Mouse (Mus musculus) layer of hippocampus, adult 9-10 months (tissue): Measurements from ENCODE around the gene Fbxw5.

Experiments
- DNase-seq: peaks from one replicate; pipeline ENCODE4 v3.0.0; 2022; ENCODE audit warnings: low spot score

Gene Fbxw5

GRCm38 (mm10) chr2:25477967-25478675 is 22.4 kb upstream of the Fbxw5 start:
- DNase-seq, result no peak

- no peak for DNase-seq
These were observed 20.8 kb upstream of the Fbxw5 start for GRCm38 (mm10) chr2:25479551-25480311.

GRCm38 (mm10) chr2:25480541-25480940 is 20.0 kb upstream of the Fbxw5 start:
- no peak for DNase-seq

GRCm38 (mm10) chr2:25482969-25483368 is 17.6 kb upstream of the Fbxw5 start:
- no peak for DNase-seq

- no peak for DNase-seq
These were observed 15.5 kb upstream of the Fbxw5 start for GRCm38 (mm10) chr2:25484901-25485647.

GRCm38 (mm10) chr2:25487965-25488670 is 12.4 kb upstream of the Fbxw5 start:
- DNase-seq, result no peak

GRCm38 (mm10) chr2:25488671-25489068 is 11.9 kb upstream of the Fbxw5 start:
- no peak for DNase-seq

GRCm38 (mm10) chr2:25492988-25493387 is 7.6 kb upstream of the Fbxw5 start:
- DNase-seq, result no peak

GRCm38 (mm10) chr2:25493476-25493961 is 7.0 kb upstream of the Fbxw5 start, which contains the start of gene Lcn12:
Gene Lcn12, minus strand, starts transcription at chr2:25493911.
- no peak for DNase-seq

- no peak for DNase-seq
These were observed 4.1 kb upstream of the Fbxw5 start for GRCm38 (mm10) chr2:25496462-25496861.

- no peak for DNase-seq
These were observed 2.5 kb upstream of the Fbxw5 start for GRCm38 (mm10) chr2:25497846-25498575.

GRCm38 (mm10) chr2:25498622-25499478 is 1.7 kb upstream of the Fbxw5 start:
- no peak for DNase-seq

GRCm38 (mm10) chr2:25500071-25500575 is 427 bp upstream of the Fbxw5 start:
- DNase-seq, result no peak

- DNase-seq, result no peak
These were observed 1.3 kb downstream of the Fbxw5 start, which contains the start of gene C8g for GRCm38 (mm10) chr2:25501593-25502486. Gene C8g, minus strand, starts transcription at chr2:25501719.

GRCm38 (mm10) chr2:25502726-25503125 is 2.2 kb downstream of the Fbxw5 start:
- DNase-seq, result no peak

- no peak for DNase-seq
These were observed 4.0 kb downstream of the Fbxw5 start for GRCm38 (mm10) chr2:25504538-25504937.

- DNase-seq, result no peak
These were observed 4.5 kb downstream of the Fbxw5 start for GRCm38 (mm10) chr2:25505000-25505399.

GRCm38 (mm10) chr2:25505860-25506259 is 5.3 kb downstream of the Fbxw5 start:
- no peak for DNase-seq

- no peak for DNase-seq
These were observed 6.4 kb downstream of the Fbxw5 start for GRCm38 (mm10) chr2:25506964-25507363.
